Mouse (Mus musculus) embryonic facial prominence, embryonic 10.5 days (tissue): ENCODE results near the gene Ntrk3. TPM values are rescaled to one million over a fixed set of nuclear protein-coding genes. Genes with fewer than 3 reads are reported as not detected.
A peak's percentile ranks its signal among the peaks of the same experiment; 100 is the strongest.

ENCODE experiments used
- DNase-seq: peaks from one replicate; pipeline ENCODE4 v3.0.0-alpha.2; 2017; ENCODE audit warnings: low spot score
- H3K27ac ChIP-seq: fragments of 300-500 bp; sonication (generic); replicated peaks from 2 replicates; pipeline ENCODE4 v1.5.1; 2016; ENCODE audit warnings: mild to moderate bottlenecking
- H3K27me3 ChIP-seq: fragments of 300-500 bp; sonication (generic); replicated peaks from 2 replicates; pipeline ENCODE4 v1.6.1; 2016; ENCODE audit warnings: low read depth, mild to moderate bottlenecking; ENCODE audit not compliant: poor library complexity, severe bottlenecking
- H3K36me3 ChIP-seq: fragments of 300-500 bp; sonication (generic); replicated peaks from 2 replicates; pipeline ENCODE4 v1.6.1; 2016; ENCODE audit warnings: mild to moderate bottlenecking, moderate library complexity
- H3K4me1 ChIP-seq: fragments of 300-500 bp; sonication (generic); 2 replicates; pipeline ENCODE4 v1.6.1; 2016
- H3K4me3 ChIP-seq: fragments of 300-500 bp; sonication (generic); 2 replicates; pipeline ENCODE4 v1.5.1; 2016; ENCODE audit warnings: mild to moderate bottlenecking, moderate library complexity
- H3K9me3 ChIP-seq: fragments of 300-500 bp; sonication (generic); 2 replicates; pipeline ENCODE4 v1.6.1; 2016; ENCODE audit warnings: mild to moderate bottlenecking
- WGBS: fragments of 180-500 bp; shearing (Covaris S2); methylation state at CpG from one replicate; pipeline ENCODE4 v1.1.7; 2016; 5-methylcytosine and 5-hydroxymethylcytosine counted together
- polyA plus RNA-seq: library from polyadenylated mRNA; unstranded; fragments of >200 nt; fragmentation: Nextera tagmentation; extraction: Ambion mirVana; gene quantifications from 2 replicates; pipeline ENCODE4 v1.2.1, GENCODE M21; 2016

Gene Ntrk3
- polyA plus RNA-seq, 1 experiment from 2014 or later, result 1.9 TPM

- H3K4me3 ChIP-seq, result no peak overlapping the region
- no peak overlapping the region for H3K27ac ChIP-seq
- no peaks in the 10 kb centered on the region for H3K9me3 ChIP-seq
- H3K27me3 ChIP-seq, result no peaks in the 10 kb centered on the region
- no peaks in the 10 kb centered on the region for H3K4me1 ChIP-seq
- WGBS, result 93% methylated on average over 2 of the region's 2 CpGs
- no peaks in the 10 kb centered on the region for H3K36me3 ChIP-seq
- no peak for DNase-seq
These were observed 258.9 kb downstream of the Ntrk3 start for GRCm38 (mm10) chr7:78478881-78479280.

- DNase-seq, result no peak
These were observed 266.1 kb downstream of the Ntrk3 start for GRCm38 (mm10) chr7:78471755-78472154.

GRCm38 (mm10) chr7:78471270-78471669 is 266.5 kb downstream of the Ntrk3 start:
- Histone ChIP-seq H3K9me3 (no peaks in the 10 kb centered on the region), H3K4me1 (no peaks in the 10 kb centered on the region), H3K27me3 (no peaks in the 10 kb centered on the region), H3K27ac (no peak overlapping the region), H3K36me3 (no peaks in the 10 kb centered on the region), H3K4me3 (no peak overlapping the region)
- 93% methylated on average over 1 of the region's 1 CpGs for WGBS
- DNase-seq, result no peak

More at GRCm38 (mm10) chr7:78471755-78472154, 266.1 kb downstream of the Ntrk3 start:
- Histone ChIP-seq H3K4me1 (no peaks in the 10 kb centered on the region), H3K36me3 (no peaks in the 10 kb centered on the region), H3K27ac (no peak overlapping the region), H3K27me3 (no peaks in the 10 kb centered on the region), H3K9me3 (no peaks in the 10 kb centered on the region), H3K4me3 (no peak overlapping the region)
- 87% methylated on average over 4 of the region's 4 CpGs for WGBS

GRCm38 (mm10) chr7:78462605-78463004 is 275.2 kb downstream of the Ntrk3 start:
- no peak for DNase-seq
- H3K27me3 ChIP-seq, result no peaks in the 10 kb centered on the region
- no peaks in the 10 kb centered on the region for H3K9me3 ChIP-seq
- H3K27ac ChIP-seq, result no peak overlapping the region
- no peak overlapping the region for H3K4me3 ChIP-seq
- 77% methylated on average over 5 of the region's 5 CpGs for WGBS
- H3K4me1 ChIP-seq, result no peaks in the 10 kb centered on the region
- H3K36me3 ChIP-seq, result no peaks in the 10 kb centered on the region

- Histone ChIP-seq H3K36me3 (no peaks in the 10 kb centered on the region), H3K4me3 (no peak overlapping the region), H3K27me3 (no peaks in the 10 kb centered on the region), H3K27ac (no peak overlapping the region), H3K9me3 (no peaks in the 10 kb centered on the region), H3K4me1 (no peaks in the 10 kb centered on the region)
- WGBS, result 80% methylated on average over 1 of the region's 1 CpGs
- DNase-seq, result no peak
These were observed 278.8 kb downstream of the Ntrk3 start for GRCm38 (mm10) chr7:78459021-78459420.

- no peaks in the 10 kb centered on the region for H3K36me3 ChIP-seq
- 73% methylated on average over 2 of the region's 2 CpGs for WGBS
- H3K4me1 ChIP-seq, result no peaks in the 10 kb centered on the region
- no peaks in the 10 kb centered on the region for H3K9me3 ChIP-seq
- no peaks in the 10 kb centered on the region for H3K27me3 ChIP-seq
- no peak overlapping the region for H3K4me3 ChIP-seq
- no peak overlapping the region for H3K27ac ChIP-seq
- DNase-seq, result no peak
These were observed 286.1 kb downstream of the Ntrk3 start for GRCm38 (mm10) chr7:78451666-78452065.

- Histone ChIP-seq H3K27me3 (no peaks in the 10 kb centered on the region), H3K9me3 (no peaks in the 10 kb centered on the region), H3K27ac (no peak overlapping the region), H3K4me1 (no peaks in the 10 kb centered on the region), H3K36me3 (no peaks in the 10 kb centered on the region), H3K4me3 (no peak overlapping the region)
- DNase-seq, result no peak
- WGBS, result 93% methylated on average over 6 of the region's 6 CpGs
These were observed 287.8 kb downstream of the Ntrk3 start for GRCm38 (mm10) chr7:78449909-78450592.

- WGBS, result 76% methylated on average over 2 of the region's 2 CpGs
- Histone ChIP-seq H3K27ac (no peak overlapping the region), H3K4me1 (no peaks in the 10 kb centered on the region), H3K27me3 (no peaks in the 10 kb centered on the region), H3K36me3 (no peaks in the 10 kb centered on the region), H3K4me3 (no peak overlapping the region), H3K9me3 (no peaks in the 10 kb centered on the region)
- DNase-seq, result no peak
These were observed 289.0 kb downstream of the Ntrk3 start for GRCm38 (mm10) chr7:78448841-78449240.

- Histone ChIP-seq H3K4me1 (no peaks in the 10 kb centered on the region), H3K4me3 (no peak overlapping the region), H3K36me3 (no peaks in the 10 kb centered on the region), H3K27ac (no peak overlapping the region), H3K27me3 (no peaks in the 10 kb centered on the region), H3K9me3 (no peaks in the 10 kb centered on the region)
- 88% methylated on average over 5 of the region's 5 CpGs for WGBS
- DNase-seq, result no peak
These were observed 294.3 kb downstream of the Ntrk3 start for GRCm38 (mm10) chr7:78443373-78444036.

GRCm38 (mm10) chr7:78441706-78442105 is 296.1 kb downstream of the Ntrk3 start:
- no peak overlapping the region for H3K27ac ChIP-seq
- no peaks in the 10 kb centered on the region for H3K36me3 ChIP-seq
- no peak for DNase-seq
- H3K4me3 ChIP-seq, result no peak overlapping the region
- no peaks in the 10 kb centered on the region for H3K4me1 ChIP-seq
- H3K9me3 ChIP-seq, result no peaks in the 10 kb centered on the region
- no peaks in the 10 kb centered on the region for H3K27me3 ChIP-seq

GRCm38 (mm10) chr7:78440896-78441295 is 296.9 kb downstream of the Ntrk3 start:
- Histone ChIP-seq H3K4me1 (no peaks in the 10 kb centered on the region), H3K4me3 (no peak overlapping the region), H3K27ac (no peak overlapping the region), H3K27me3 (no peaks in the 10 kb centered on the region), H3K9me3 (no peaks in the 10 kb centered on the region), H3K36me3 (no peaks in the 10 kb centered on the region)
- DNase-seq, result no peak
- WGBS, result 82% methylated on average over 3 of the region's 3 CpGs

GRCm38 (mm10) chr7:78440476-78440875 is 297.3 kb downstream of the Ntrk3 start:
- no peak for DNase-seq
- WGBS, result 88% methylated on average over 6 of the region's 6 CpGs
- no peak overlapping the region for H3K4me3 ChIP-seq
- no peaks in the 10 kb centered on the region for H3K27me3 ChIP-seq
- no peak overlapping the region for H3K27ac ChIP-seq
- H3K9me3 ChIP-seq, result no peaks in the 10 kb centered on the region
- H3K4me1 ChIP-seq, result no peaks in the 10 kb centered on the region
- no peaks in the 10 kb centered on the region for H3K36me3 ChIP-seq

- 77% methylated on average over 9 of the region's 9 CpGs for WGBS
- no peaks in the 10 kb centered on the region for H3K27me3 ChIP-seq
- no peak overlapping the region for H3K27ac ChIP-seq
- H3K36me3 ChIP-seq, result no peaks in the 10 kb centered on the region
- DNase-seq, result peak; percentile 11
- no peaks in the 10 kb centered on the region for H3K9me3 ChIP-seq
- no peaks in the 10 kb centered on the region for H3K4me1 ChIP-seq
- no peak overlapping the region for H3K4me3 ChIP-seq
These were observed 298.3 kb downstream of the Ntrk3 start for GRCm38 (mm10) chr7:78439361-78440120.
